Mouse (Mus musculus): ENCODE measurements at regions not wholly inside any gene's neighbourhood (a gene's known extent, or its start where the extent isn't known, plus 50 kb on each side); places are given as distances from the start of the nearest gene placed in this dataset.

- Histone ChIP-seq H3K27ac (ENCODE audit: insufficient read depth, low read depth, low read length, poor library complexity, severe bottlenecking) (no peak overlapping the region), H3K9ac (ENCODE audit: insufficient read depth, low read depth, low read length, poor library complexity, severe bottlenecking) (no peak overlapping the region), H3K4me1 (ENCODE audit: control insufficient read depth in 2 of 2, insufficient read depth in 2 of 2, low read length in 2 of 2, poor library complexity in 1 of 2) (peaks cover 0 to 7% of the 10 kb centered on the region in 2 experiments; a peak in 1 of 4 replicates), H3K4me3 (ENCODE audit: insufficient read depth in 1 of 2, low read depth in 1 of 2, low read length in 2 of 2, poor library complexity in 1 of 2, severe bottlenecking in 1 of 2) (no peak overlapping the region), H3K9me3 (ENCODE audit: control insufficient read depth, insufficient read depth, low read depth, low read length) (no peaks in the 10 kb centered on the region), H3K36me3 (ENCODE audit: control insufficient read depth, insufficient read depth, low read length, poor library complexity, severe bottlenecking) (no peaks in the 10 kb centered on the region)
- in situ Hi-C loops (cut with MboI; ENCODE audit: low sequenced_read_pairs in 2 of 2, unreplicated experiment in 2 of 2) = no loop called here
- TF ChIP-seq ZC3H11A (IDR thresholded peaks at IDR 0.05; ENCODE audit: borderline replicate concordance, low read depth, low read length) (no peak), ZNF384 (IDR thresholded peaks at IDR 0.05; ENCODE audit: low read depth, low read length) (no peak), HCFC1 (IDR thresholded peaks at IDR 0.05; ENCODE audit: borderline replicate concordance, insufficient read depth, low read length) (no peak), CHD2 (IDR thresholded peaks at IDR 0.05; ENCODE audit: low read depth, low read length) (no peak), MAFK (IDR thresholded peaks at IDR 0.05; ENCODE audit: insufficient read depth, low read depth, low read length) (no peak)
- no peak for DNase-seq (ENCODE audit: low read depth, low spot score)
Observed at GRCm38 (mm10) chr1:75890636-75891276, 344.7 kb downstream of the Slc4a3 start.

GRCm38 (mm10) chr1:75895550-75895949 is 349.5 kb downstream of the Slc4a3 start:
- in situ Hi-C loops (cut with MboI; ENCODE audit: low sequenced_read_pairs in 2 of 2, unreplicated experiment in 2 of 2) = no loop called here
- TF ChIP-seq MAFK (IDR thresholded peaks at IDR 0.05; ENCODE audit: insufficient read depth, low read depth, low read length) = no peak
- TF ChIP-seq ZNF384 (IDR thresholded peaks at IDR 0.05; ENCODE audit: low read depth, low read length) = no peak
- TF ChIP-seq HCFC1 (IDR thresholded peaks at IDR 0.05; ENCODE audit: borderline replicate concordance, insufficient read depth, low read length) = no peak
- no peak for TF ChIP-seq ZC3H11A (IDR thresholded peaks at IDR 0.05; ENCODE audit: borderline replicate concordance, low read depth, low read length)
- no peak for TF ChIP-seq CHD2 (IDR thresholded peaks at IDR 0.05; ENCODE audit: low read depth, low read length)
- H3K27ac ChIP-seq (ENCODE audit: insufficient read depth, low read depth, low read length, poor library complexity, severe bottlenecking) = no peak overlapping the region
- H3K4me1 ChIP-seq (ENCODE audit: control insufficient read depth in 2 of 2, insufficient read depth in 2 of 2, low read length in 2 of 2, poor library complexity in 1 of 2) = no peaks in the 10 kb centered on the region
- no peak overlapping the region for H3K9ac ChIP-seq (ENCODE audit: insufficient read depth, low read depth, low read length, poor library complexity, severe bottlenecking)
- no peaks in the 10 kb centered on the region for H3K36me3 ChIP-seq (ENCODE audit: control insufficient read depth, insufficient read depth, low read length, poor library complexity, severe bottlenecking)
- H3K9me3 ChIP-seq (ENCODE audit: control insufficient read depth, insufficient read depth, low read depth, low read length) = no peaks in the 10 kb centered on the region
- H3K4me3 ChIP-seq (ENCODE audit: insufficient read depth in 1 of 2, low read depth in 1 of 2, low read length in 2 of 2, poor library complexity in 1 of 2, severe bottlenecking in 1 of 2) = no peak overlapping the region
- DNase-seq (ENCODE audit: low read depth, low spot score) = no peak

GRCm38 (mm10) chr1:75901146-75901545 is 355.1 kb downstream of the Slc4a3 start:
- TF ChIP-seq CHD2 (IDR thresholded peaks at IDR 0.05; ENCODE audit: low read depth, low read length) (no peak), HCFC1 (IDR thresholded peaks at IDR 0.05; ENCODE audit: borderline replicate concordance, insufficient read depth, low read length) (no peak), ZNF384 (IDR thresholded peaks at IDR 0.05; ENCODE audit: low read depth, low read length) (no peak), ZC3H11A (IDR thresholded peaks at IDR 0.05; ENCODE audit: borderline replicate concordance, low read depth, low read length) (no peak), MAFK (IDR thresholded peaks at IDR 0.05; ENCODE audit: insufficient read depth, low read depth, low read length) (no peak)
- Histone ChIP-seq H3K9me3 (ENCODE audit: control insufficient read depth, insufficient read depth, low read depth, low read length) (no peaks in the 10 kb centered on the region; the same call in 1 of the 2 replicates), H3K4me1 (ENCODE audit: control insufficient read depth in 2 of 2, insufficient read depth in 2 of 2, low read length in 2 of 2, poor library complexity in 1 of 2) (no peaks in the 10 kb centered on the region; a peak in 1 of 4 replicates), H3K9ac (ENCODE audit: insufficient read depth, low read depth, low read length, poor library complexity, severe bottlenecking) (no peak overlapping the region), H3K4me3 (ENCODE audit: insufficient read depth in 1 of 2, low read depth in 1 of 2, low read length in 2 of 2, poor library complexity in 1 of 2, severe bottlenecking in 1 of 2) (no peak overlapping the region), H3K36me3 (ENCODE audit: control insufficient read depth, insufficient read depth, low read length, poor library complexity, severe bottlenecking) (no peaks in the 10 kb centered on the region), H3K27ac (ENCODE audit: insufficient read depth, low read depth, low read length, poor library complexity, severe bottlenecking) (no peak overlapping the region)
- in situ Hi-C loops (cut with MboI; ENCODE audit: low sequenced_read_pairs in 2 of 2, unreplicated experiment in 2 of 2) = no loop called here
- DNase-seq (ENCODE audit: low read depth, low spot score) = no peak

DNA sequence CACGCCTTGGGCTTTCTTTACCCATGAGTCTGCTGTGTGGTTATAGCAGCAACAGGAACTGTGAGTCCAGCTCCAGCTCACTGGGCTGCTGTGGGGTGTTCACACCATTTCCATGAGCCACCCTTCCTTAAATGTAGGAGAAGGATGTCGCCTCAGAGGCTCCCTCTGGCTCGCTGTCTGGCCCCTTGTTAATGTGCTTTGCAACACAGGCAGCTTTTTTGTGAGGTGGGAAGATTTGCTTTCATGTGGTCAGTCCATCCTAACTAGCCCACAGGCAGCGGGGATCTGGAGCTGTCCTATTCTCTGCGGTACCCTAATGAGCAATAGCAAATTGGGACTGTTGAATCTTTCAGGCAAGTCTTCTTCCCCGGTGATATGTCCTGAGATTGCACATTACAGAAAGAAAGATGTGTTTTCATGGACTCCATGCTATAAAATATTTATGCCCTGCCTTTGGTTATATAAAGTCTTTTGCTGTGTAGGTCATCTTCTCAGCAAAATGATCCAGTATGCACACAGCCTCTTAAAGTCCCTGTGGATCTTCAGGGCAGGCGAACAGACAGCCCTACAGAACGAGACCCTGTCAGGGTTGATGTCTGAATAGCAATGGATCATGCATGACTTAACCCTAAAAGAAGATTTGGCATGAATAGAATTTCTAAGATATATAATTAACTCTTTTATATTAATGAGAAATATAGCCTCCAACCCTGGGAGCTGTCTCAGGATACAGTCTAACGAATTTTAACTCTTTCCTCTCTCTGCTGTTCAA is 359.8 kb downstream of the Slc4a3 start:
- Histone ChIP-seq H3K9ac (ENCODE audit: insufficient read depth, low read depth, low read length, poor library complexity, severe bottlenecking) (no peak overlapping the region), H3K27ac (ENCODE audit: insufficient read depth, low read depth, low read length, poor library complexity, severe bottlenecking) (no peak overlapping the region), H3K36me3 (ENCODE audit: control insufficient read depth, insufficient read depth, low read length, poor library complexity, severe bottlenecking) (no peaks in the 10 kb centered on the region), H3K4me1 (ENCODE audit: control insufficient read depth in 2 of 2, insufficient read depth in 2 of 2, low read length in 2 of 2, poor library complexity in 1 of 2) (no peaks in the 10 kb centered on the region; a peak in 1 of 4 replicates), H3K9me3 (ENCODE audit: control insufficient read depth, insufficient read depth, low read depth, low read length) (no peaks in the 10 kb centered on the region; the same call in 1 of the 2 replicates), H3K4me3 (ENCODE audit: insufficient read depth in 1 of 2, low read depth in 1 of 2, low read length in 2 of 2, poor library complexity in 1 of 2, severe bottlenecking in 1 of 2) (no peak overlapping the region)
- in situ Hi-C loops (cut with MboI; ENCODE audit: low sequenced_read_pairs in 2 of 2, unreplicated experiment in 2 of 2) = no loop called here
- no peak for DNase-seq (ENCODE audit: low read depth, low spot score)
- no peak for TF ChIP-seq ZC3H11A (IDR thresholded peaks at IDR 0.05; ENCODE audit: borderline replicate concordance, low read depth, low read length)
- TF ChIP-seq MAFK (IDR thresholded peaks at IDR 0.05; ENCODE audit: insufficient read depth, low read depth, low read length) = no peak
- no peak for TF ChIP-seq ZNF384 (IDR thresholded peaks at IDR 0.05; ENCODE audit: low read depth, low read length)

All from ES-E14 (cell line).